8 mouse cellular contexts compared by ENCODE assay signal in genomic region chr4:81744629-81745509, GRCm38 (mm10).
A peak's percentile ranks its signal among the peaks of the same experiment; 100 is the strongest.
DNase-seq lines count a peak whose midpoint lies in the region; ATAC-seq and TF ChIP-seq lines count a peak whose summit lies in the region.

No protein-coding gene starts in this region.

- no peaks in the 10 kb centered on the region for H3K79me2 ChIP-seq in liver, adult 2 months (ENCODE audit: control insufficient read depth, insufficient read depth, low read length)

- no peaks in the 10 kb centered on the region for H3K27me3 ChIP-seq in liver, adult 2 months (ENCODE audit: control insufficient read depth, insufficient read depth, low read length)
- H3K27me3 ChIP-seq in liver, embryonic 12.5 days (replicated peaks): no peaks in the 10 kb centered on the region
- H3K27me3 ChIP-seq in forebrain, postnatal 0 days (ENCODE audit: insufficient read depth, low read length): no peaks in the 10 kb centered on the region
- H3K27me3 ChIP-seq in intestine, embryonic 16.5 days (replicated peaks; ENCODE audit: control insufficient read depth, insufficient read depth, low read length): no peaks in the 10 kb centered on the region
- no peaks in the 10 kb centered on the region for H3K27me3 ChIP-seq in lung, embryonic 15.5 days
- no peaks in the 10 kb centered on the region for H3K27me3 ChIP-seq in stomach, embryonic 15.5 days (replicated peaks)

- H3K27ac ChIP-seq in liver, adult 2 months (replicated peaks; ENCODE audit: insufficient read depth, low read depth, low read length): peak overlapping the region; percentile 59
- H3K27ac ChIP-seq in liver, embryonic 12.5 days: no peak overlapping the region
- peak overlapping the region; percentile 42 for H3K27ac ChIP-seq in forebrain, postnatal 0 days (ENCODE audit: low read depth, low read length)
- H3K27ac ChIP-seq in intestine, embryonic 16.5 days (ENCODE audit: low read length): peak overlapping the region; percentile 38; the same call in 1 of the 2 replicates
- peak overlapping the region; percentile 90 for H3K27ac ChIP-seq in lung, embryonic 15.5 days
- peak overlapping the region; percentile 80 for H3K27ac ChIP-seq in stomach, embryonic 15.5 days

- no peak for TF ChIP-seq CTCF in liver, adult 2 months (IDR thresholded peaks at IDR 0.05; ENCODE audit: low read depth, low read length)
- TF ChIP-seq CTCF in forebrain, postnatal 0 days (IDR thresholded peaks at IDR 0.05; ENCODE audit: low read depth): no peak

- H3K9me3 ChIP-seq in liver, embryonic 12.5 days (replicated peaks): no peaks in the 10 kb centered on the region
- no peaks in the 10 kb centered on the region for H3K9me3 ChIP-seq in forebrain, postnatal 0 days (ENCODE audit: low read length)
- H3K9me3 ChIP-seq in intestine, embryonic 16.5 days (ENCODE audit: control insufficient read depth, low read length): no peaks in the 10 kb centered on the region
- H3K9me3 ChIP-seq in lung, embryonic 15.5 days: no peaks in the 10 kb centered on the region
- H3K9me3 ChIP-seq in stomach, embryonic 15.5 days: no peaks in the 10 kb centered on the region

- H3K9ac ChIP-seq in liver, adult 2 months (ENCODE audit: low read depth, low read length): no peak overlapping the region; the same call in 1 of the 2 replicates
- no peak overlapping the region for H3K9ac ChIP-seq in liver, embryonic 12.5 days
- H3K9ac ChIP-seq in forebrain, postnatal 0 days: no peak overlapping the region
- no peak overlapping the region for H3K9ac ChIP-seq in intestine, embryonic 16.5 days (ENCODE audit: low read depth, low read length)
- no peak overlapping the region for H3K9ac ChIP-seq in lung, embryonic 15.5 days
- H3K9ac ChIP-seq in stomach, embryonic 15.5 days: no peak overlapping the region

- H3K4me1 ChIP-seq in liver, adult 2 months (ENCODE audit: control insufficient read depth, insufficient read depth, low read length): no peaks in the 10 kb centered on the region
- H3K4me1 ChIP-seq in liver, embryonic 12.5 days: no peaks in the 10 kb centered on the region
- H3K4me1 ChIP-seq in forebrain, postnatal 0 days (ENCODE audit: insufficient read depth): peaks cover 5% of the 10 kb centered on the region
- H3K4me1 ChIP-seq in intestine, embryonic 16.5 days (ENCODE audit: control insufficient read depth, insufficient read depth, low read length): peaks cover 15% of the 10 kb centered on the region
- H3K4me1 ChIP-seq in lung, embryonic 15.5 days: peaks cover 24% of the 10 kb centered on the region
- H3K4me1 ChIP-seq in stomach, embryonic 15.5 days: peaks cover 17% of the 10 kb centered on the region

- no peak overlapping the region for H3K4me3 ChIP-seq in liver, adult 2 months (ENCODE audit: insufficient read depth, low read depth, low read length)
- no peak overlapping the region for H3K4me3 ChIP-seq in liver, embryonic 12.5 days
- H3K4me3 ChIP-seq in forebrain, postnatal 0 days (ENCODE audit: low read depth, low read length): no peak overlapping the region
- H3K4me3 ChIP-seq in intestine, embryonic 16.5 days (ENCODE audit: low read length): no peak overlapping the region
- H3K4me3 ChIP-seq in lung, embryonic 15.5 days: no peak overlapping the region
- no peak overlapping the region for H3K4me3 ChIP-seq in stomach, embryonic 15.5 days (replicated peaks)

- H3K36me3 ChIP-seq in liver, adult 2 months (ENCODE audit: control insufficient read depth, insufficient read depth, low read length): no peaks in the 10 kb centered on the region
- no peaks in the 10 kb centered on the region for H3K36me3 ChIP-seq in liver, embryonic 12.5 days
- H3K36me3 ChIP-seq in forebrain, postnatal 0 days (ENCODE audit: insufficient read depth): no peaks in the 10 kb centered on the region
- H3K36me3 ChIP-seq in intestine, embryonic 16.5 days (ENCODE audit: control insufficient read depth, insufficient read depth, low read length): no peaks in the 10 kb centered on the region
- H3K36me3 ChIP-seq in lung, embryonic 15.5 days: no peaks in the 10 kb centered on the region
- H3K36me3 ChIP-seq in stomach, embryonic 15.5 days: no peaks in the 10 kb centered on the region

- no peak overlapping the region for H3K4me2 ChIP-seq in liver, embryonic 12.5 days
- H3K4me2 ChIP-seq in forebrain, postnatal 0 days (ENCODE audit: low read depth): peak overlapping the region; percentile 13
- no peak overlapping the region for H3K4me2 ChIP-seq in intestine, embryonic 16.5 days (ENCODE audit: low read depth, low read length)
- peak overlapping the region; percentile 24 for H3K4me2 ChIP-seq in lung, embryonic 15.5 days
- peak overlapping the region; percentile 32; the same call in 1 of the 2 replicates for H3K4me2 ChIP-seq in stomach, embryonic 15.5 days

- no peak for ATAC-seq in liver, embryonic 12.5 days
- ATAC-seq in forebrain, postnatal 0 days: peak; percentile 78
- ATAC-seq in intestine, embryonic 16.5 days: peak; percentile 70
- ATAC-seq in lung, embryonic 15.5 days (ENCODE audit: borderline replicate concordance, extremely low read depth, low FRiP score, low TSS enrichment): peak; percentile 96
- ATAC-seq in stomach, embryonic 15.5 days (ENCODE audit: insufficient read depth, low FRiP score, low read depth): peak; percentile 47; the same call in 1 of the 2 replicates

- 63% methylated on average over 18 of the region's 18 CpGs for WGBS in liver, adult 2 months
- WGBS in liver, embryonic 12.5 days (ENCODE audit: insufficient replicate concordance): 61% methylated on average over 18 of the region's 18 CpGs
- WGBS in forebrain, postnatal 0 days: 24% methylated on average over 18 of the region's 18 CpGs
- 16% methylated on average over 18 of the region's 18 CpGs for WGBS in intestine, embryonic 16.5 days
- 13% methylated on average over 18 of the region's 18 CpGs for WGBS in lung, embryonic 15.5 days
- WGBS in stomach, embryonic 15.5 days: 19% methylated on average over 18 of the region's 18 CpGs

- DNase-seq in liver, adult 2 months (ENCODE audit: extremely low read depth, low read depth, low spot score): peak; percentile 29
- peak; percentile 53 for DNase-seq in forebrain, postnatal 0 days
- no peak for DNase-seq in testis, postnatal 10 days (ENCODE audit: low spot score)
- no peak for DNase-seq in spleen, adult 12 weeks (ENCODE audit: low spot score)

- TF ChIP-seq POLR2A in liver, adult 2 months (IDR thresholded peaks at IDR 0.05; ENCODE audit: extremely low read depth, insufficient read depth, low read length): no peak

Comparison
In these comparisons a context has a peak if more than half of its experiments do, and no peak if none do; other contexts are left out.
1. DNase-seq: peak in liver, adult 2 months (single experiment) and forebrain, postnatal 0 days (single experiment); none in testis, postnatal 10 days (single experiment) and spleen, adult 12 weeks (single experiment).
2. H3K4me2 ChIP-seq: peak in forebrain, postnatal 0 days (single experiment), lung, embryonic 15.5 days (single experiment) and stomach, embryonic 15.5 days (single experiment); none in liver, embryonic 12.5 days (single experiment) and intestine, embryonic 16.5 days (single experiment).